Mouse (Mus musculus) neural tube, embryonic 11.5 days (tissue): ENCODE data around the gene Zfp143. TPM values are rescaled to one million over a fixed set of nuclear protein-coding genes. Genes with fewer than 3 reads are reported as not detected.
"Not testable (repeated sequence)": the region's sequence is repeated elsewhere in the genome, so short reads cannot be mapped to it uniquely, and the experiment has no call there.

Experiments used
- ATAC-seq: fragments of 200-750 bp; cut with Nextera tagmentation; 2 replicates; pipeline ENCODE4 v1.8.0; 2017; ENCODE audit warnings: moderate number of reproducible peaks, mild to moderate bottlenecking, moderate TSS enrichment, moderate library complexity; ENCODE audit not compliant: insufficient read depth, low FRiP score, low TSS enrichment
- DNase-seq: peaks from one replicate; pipeline ENCODE4 v3.0.0-alpha.2; 2015; ENCODE audit warnings: low spot score
- H3K27ac ChIP-seq: fragments of 300-500 bp; sonication (generic); 2 replicates; pipeline ENCODE4 v1.5.1; 2014; ENCODE audit warnings: low read depth, mild to moderate bottlenecking, low read length
- H3K27me3 ChIP-seq: fragments of 300-500 bp; sonication (generic); 2 replicates; pipeline ENCODE4 v1.6.1; 2014; ENCODE audit warnings: mild to moderate bottlenecking, low read length, mixed read lengths; ENCODE audit not compliant: control insufficient read depth, insufficient read depth
- H3K36me3 ChIP-seq: fragments of 300-500 bp; sonication (generic); 2 replicates; pipeline ENCODE4 v1.6.1; 2014; ENCODE audit warnings: mild to moderate bottlenecking, low read length, moderate library complexity, mixed read lengths; ENCODE audit not compliant: control insufficient read depth, insufficient read depth
- H3K4me1 ChIP-seq: fragments of 300-500 bp; sonication (generic); 2 replicates; pipeline ENCODE4 v1.6.1; 2014; ENCODE audit warnings: low read length, mixed read lengths; ENCODE audit not compliant: control insufficient read depth, insufficient read depth
- H3K4me2 ChIP-seq: fragments of 300-500 bp; sonication (generic); 2 replicates; pipeline ENCODE4 v1.6.1; 2014; ENCODE audit warnings: low read depth, mild to moderate bottlenecking, moderate library complexity
- H3K4me3 ChIP-seq: fragments of 300-500 bp; sonication (generic); 2 replicates; pipeline ENCODE4 v1.5.1; 2014; ENCODE audit warnings: low read depth, low read length
- H3K9ac ChIP-seq: fragments of 300-500 bp; sonication (generic); 2 replicates; pipeline ENCODE4 v1.6.1; 2014; ENCODE audit warnings: mild to moderate bottlenecking, low read length
- H3K9me3 ChIP-seq: fragments of 300-500 bp; sonication (generic); 2 replicates; pipeline ENCODE4 v1.6.1; 2016; ENCODE audit warnings: low read length; ENCODE audit not compliant: control insufficient read depth
- WGBS: fragments of 180-500 bp; shearing (Covaris S2); extraction: QIAGEN DNeasy Blood & Tissue Kit; methylation state at CpG from one replicate; pipeline ENCODE4 v1.1.7; 2014; 5-methylcytosine and 5-hydroxymethylcytosine counted together
- polyA plus RNA-seq: library from polyadenylated mRNA; unstranded; fragments of >200 nt; fragmentation: Nextera tagmentation; extraction: Ambion mirVana; gene quantifications from 2 replicates; pipeline ENCODE4 v1.2.1, GENCODE M21; 2014

The Zfp143 gene
- polyA plus RNA-seq, 1 experiment from 2014 or later: 30.2 TPM

GRCm38 (mm10) chr7:110105041-110105440 is 44.0 kb downstream of the Zfp143 start:
- WGBS: 87% methylated on average over 5 of the region's 5 CpGs
- ATAC-seq (no peak), DNase-seq (no peak)
- H3K4me3 ChIP-seq: no peak overlapping the region
- H3K36me3 ChIP-seq: no peaks in the 10 kb centered on the region
- H3K27ac ChIP-seq: no peak overlapping the region
- no peaks in the 10 kb centered on the region for H3K9me3 ChIP-seq
- no peak overlapping the region for H3K4me2 ChIP-seq
- H3K4me1 ChIP-seq: 0 out of 2 replicates have a peak, but pooled peaks cover 2% of the 10 kb centered on the region
- no peak overlapping the region for H3K9ac ChIP-seq
- H3K27me3 ChIP-seq: no peaks in the 10 kb centered on the region

DNA sequence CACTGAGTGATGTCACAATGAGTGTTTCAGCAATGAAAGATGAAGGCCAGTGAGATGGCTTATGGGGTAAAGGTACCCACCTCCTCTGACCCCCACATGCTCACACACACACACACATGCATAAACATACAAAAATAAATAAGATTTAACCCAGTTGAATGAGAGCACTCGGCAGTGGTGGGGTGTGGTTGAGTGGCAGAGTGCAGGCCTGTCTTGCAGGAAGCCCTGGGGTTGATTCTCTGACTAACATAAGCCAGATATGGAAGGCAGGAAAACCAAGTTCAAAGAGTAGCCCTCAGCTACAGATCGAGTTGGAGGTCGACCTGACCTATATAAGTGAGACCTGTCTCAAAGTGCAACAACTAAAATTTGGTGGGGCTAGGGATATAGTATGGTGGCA is 45.6 kb downstream of the Zfp143 start:
- Histone ChIP-seq H3K4me1 (0 out of 2 replicates have a peak, but pooled peaks cover 2% of the 10 kb centered on the region), H3K4me2 (no peak overlapping the region), H3K27me3 (no peaks in the 10 kb centered on the region), H3K27ac (no peak overlapping the region), H3K9ac (no peak overlapping the region), H3K36me3 (no peaks in the 10 kb centered on the region), H3K4me3 (no peak overlapping the region), H3K9me3 (no peaks in the 10 kb centered on the region)
- ATAC-seq (no peak), DNase-seq (no peak)
- 79% methylated on average over 3 of the region's 3 CpGs for WGBS

- not testable (repeated sequence) for ATAC-seq, H3K9ac ChIP-seq, H3K36me3 ChIP-seq, H3K4me1 ChIP-seq, H3K4me3 ChIP-seq, DNase-seq, H3K9me3 ChIP-seq, H3K27me3 ChIP-seq, H3K4me2 ChIP-seq, H3K27ac ChIP-seq
- WGBS: 91% methylated on average over 3 of the region's 3 CpGs
Measured at GRCm38 (mm10) chr7:110108524-110108923, 47.5 kb downstream of the Zfp143 start.

DNA sequence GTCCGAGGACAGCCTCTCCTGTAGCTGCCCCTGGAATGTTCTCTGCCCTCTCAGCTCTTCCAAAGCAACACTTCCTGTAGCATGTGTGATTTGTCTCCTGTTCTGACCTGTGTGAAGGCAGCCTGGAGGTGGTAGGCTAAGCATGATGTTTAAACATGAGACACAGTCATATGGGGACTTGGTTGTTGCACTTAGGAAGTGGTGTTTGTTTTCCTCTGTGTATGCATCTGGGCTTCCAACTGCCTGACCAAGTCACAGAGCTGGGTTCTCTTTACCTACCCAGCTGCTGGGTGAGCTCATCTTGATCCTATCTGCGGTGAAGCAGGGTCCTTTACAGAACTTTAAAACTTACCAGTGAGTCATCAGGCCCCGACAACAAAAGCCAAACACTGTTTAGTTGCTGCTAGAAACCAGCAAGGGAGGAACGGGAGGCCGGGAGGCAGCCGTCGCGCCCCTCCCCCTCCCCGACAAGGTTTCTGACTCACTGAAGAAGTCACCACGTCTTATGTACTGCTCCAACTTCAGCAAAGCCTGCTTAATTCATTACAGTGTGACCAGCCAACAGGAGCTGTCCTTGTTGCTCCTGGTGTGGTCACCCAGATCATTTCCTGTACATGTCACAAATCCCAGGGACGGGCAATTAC is 48.1 kb downstream of the Zfp143 start:
- H3K27me3 ChIP-seq: no peaks in the 10 kb centered on the region
- H3K9ac ChIP-seq: no peak overlapping the region
- DNase-seq (peak; percentile 54), ATAC-seq (no peak)
- H3K4me2 ChIP-seq: no peak overlapping the region
- H3K36me3 ChIP-seq: no peaks in the 10 kb centered on the region
- no peak overlapping the region for H3K4me3 ChIP-seq
- no peak overlapping the region for H3K27ac ChIP-seq
- 18% methylated on average over 11 of the region's 11 CpGs for WGBS
- H3K4me1 ChIP-seq: 0 out of 2 replicates have a peak, but pooled peaks cover 2% of the 10 kb centered on the region
- H3K9me3 ChIP-seq: no peaks in the 10 kb centered on the region

- ATAC-seq (no peak), DNase-seq (no peak)
- Histone ChIP-seq H3K27ac (no peak overlapping the region), H3K4me3 (no peak overlapping the region), H3K36me3 (no peaks in the 10 kb centered on the region), H3K9me3 (no peaks in the 10 kb centered on the region), H3K4me2 (no peak overlapping the region), H3K9ac (no peak overlapping the region), H3K27me3 (no peaks in the 10 kb centered on the region), H3K4me1 (0 out of 2 replicates have a peak, but pooled peaks cover 2% of the 10 kb centered on the region)
- WGBS: 67% methylated on average over 4 of the region's 4 CpGs
Measured at GRCm38 (mm10) chr7:110110061-110110656, 49.1 kb downstream of the Zfp143 start.

DNA sequence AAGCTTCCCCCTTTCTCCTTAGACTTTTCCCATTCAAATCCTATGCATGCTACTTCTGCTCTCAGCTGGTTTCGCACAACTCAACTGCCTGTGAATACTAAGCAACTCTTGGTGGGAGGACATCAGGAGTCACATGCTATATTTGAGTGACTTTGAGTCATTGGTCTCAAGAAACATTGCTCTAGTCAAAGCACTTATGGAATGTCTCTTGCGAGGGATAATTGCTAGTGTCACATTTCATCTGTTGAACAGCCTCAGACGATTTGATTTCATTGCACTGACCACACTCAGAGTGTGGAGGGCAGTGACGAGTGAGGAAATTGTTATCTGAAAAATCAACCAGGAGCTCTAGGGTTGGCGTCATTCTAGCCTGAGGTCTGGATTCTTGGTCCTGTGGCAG is 53.7 kb downstream of the Zfp143 start:
- Histone ChIP-seq H3K36me3 (no peaks in the 10 kb centered on the region), H3K9me3 (no peaks in the 10 kb centered on the region), H3K27ac (no peak overlapping the region), H3K4me3 (no peak overlapping the region), H3K9ac (no peak overlapping the region), H3K4me2 (no peak overlapping the region), H3K4me1 (no peaks in the 10 kb centered on the region), H3K27me3 (no peaks in the 10 kb centered on the region)
- DNase-seq (no peak), ATAC-seq (no peak)
- 72% methylated on average over 5 of the region's 5 CpGs for WGBS

- no peak for ATAC-seq
- WGBS: 50% methylated on average over 1 of the region's 1 CpGs
- H3K9me3 ChIP-seq: no peaks in the 10 kb centered on the region
- no peak overlapping the region for H3K4me3 ChIP-seq
- no peaks in the 10 kb centered on the region for H3K27me3 ChIP-seq
- no peak overlapping the region for H3K27ac ChIP-seq
- H3K4me1 ChIP-seq: no peaks in the 10 kb centered on the region
- H3K36me3 ChIP-seq: no peaks in the 10 kb centered on the region
- H3K9ac ChIP-seq: no peak overlapping the region
- no peak overlapping the region for H3K4me2 ChIP-seq
- DNase-seq: no peak
Measured at GRCm38 (mm10) chr7:110116731-110117291, 55.8 kb downstream of the Zfp143 start.

GRCm38 (mm10) chr7:110118448-110118847 is 57.4 kb downstream of the Zfp143 start:
- H3K4me3 ChIP-seq: no peak overlapping the region
- DNase-seq (no peak), ATAC-seq (no peak)
- H3K9ac ChIP-seq: no peak overlapping the region
- H3K4me2 ChIP-seq: no peak overlapping the region
- H3K27ac ChIP-seq: no peak overlapping the region
- WGBS: 94% methylated on average over 2 of the region's 2 CpGs
- H3K27me3 ChIP-seq: no peaks in the 10 kb centered on the region
- H3K36me3 ChIP-seq: no peaks in the 10 kb centered on the region
- no peaks in the 10 kb centered on the region for H3K4me1 ChIP-seq
- H3K9me3 ChIP-seq: no peaks in the 10 kb centered on the region
